Mouse (Mus musculus): Measurements from ENCODE around the gene Sept8. TPM values are rescaled to one million over a fixed set of nuclear protein-coding genes. Genes with fewer than 3 reads are reported as not detected.

Gene Sept8
- polyA plus RNA-seq, 1 experiment from 2014 or later = 38.9 TPM

GRCm38 (mm10) chr11:53483159-53483891 is 35.7 kb upstream of the Sept8 start:
- WGBS = 79% methylated on average over 9 of the region's 9 CpGs
- H3K9ac ChIP-seq = no peak overlapping the region
- H3K4me1 ChIP-seq = peaks cover 25% of the 10 kb centered on the region
- H3K27me3 ChIP-seq = peaks cover 59% of the 10 kb centered on the region
- no peak overlapping the region for H3K27ac ChIP-seq
- no peaks in the 10 kb centered on the region for H3K36me3 ChIP-seq
- no peak overlapping the region for H3K4me2 ChIP-seq (replicated peaks)
- H3K4me3 ChIP-seq = no peak overlapping the region
- H3K9me3 ChIP-seq = no peaks in the 10 kb centered on the region
- ATAC-seq (ENCODE audit: insufficient number of reproducible peaks, insufficient read depth, low FRiP score, low TSS enrichment) = no peak

GRCm38 (mm10) chr11:53485719-53486118 is 33.3 kb upstream of the Sept8 start:
- peaks cover 8% of the 10 kb centered on the region; the same call in 1 of the 2 replicates for H3K4me1 ChIP-seq
- no peak overlapping the region for H3K4me2 ChIP-seq (replicated peaks)
- no peak overlapping the region for H3K27ac ChIP-seq
- no peaks in the 10 kb centered on the region for H3K9me3 ChIP-seq
- H3K27me3 ChIP-seq = peaks cover 37% of the 10 kb centered on the region
- ATAC-seq (ENCODE audit: insufficient number of reproducible peaks, insufficient read depth, low FRiP score, low TSS enrichment) = no peak
- no peak overlapping the region for H3K9ac ChIP-seq
- H3K4me3 ChIP-seq = no peak overlapping the region
- WGBS = 36% methylated on average over 3 of the region's 3 CpGs
- no peaks in the 10 kb centered on the region for H3K36me3 ChIP-seq

- Histone ChIP-seq H3K4me3 (no peak overlapping the region), H3K9ac (no peak overlapping the region), H3K27me3 (peaks cover 32% of the 10 kb centered on the region), H3K9me3 (no peaks in the 10 kb centered on the region), H3K4me2 (replicated peaks) (no peak overlapping the region), H3K27ac (no peak overlapping the region), H3K36me3 (no peaks in the 10 kb centered on the region), H3K4me1 (peaks cover 8% of the 10 kb centered on the region; the same call in 1 of the 2 replicates)
- 48% methylated on average over 3 of the region's 3 CpGs for WGBS
- ATAC-seq (ENCODE audit: insufficient number of reproducible peaks, insufficient read depth, low FRiP score, low TSS enrichment) = no peak
These were observed 32.7 kb upstream of the Sept8 start for GRCm38 (mm10) chr11:53486351-53486750.

- 0 out of 2 replicates have a peak overlapping the region, but pooled peaks have one; percentile 10 for H3K9ac ChIP-seq
- WGBS = 6% methylated on average over 27 of the region's 27 CpGs
- H3K27ac ChIP-seq = no peak overlapping the region
- H3K4me1 ChIP-seq = peaks cover 11% of the 10 kb centered on the region; the same call in 1 of the 2 replicates
- peak overlapping the region; percentile 48 for H3K4me2 ChIP-seq (replicated peaks)
- peaks cover 26% of the 10 kb centered on the region for H3K27me3 ChIP-seq
- H3K9me3 ChIP-seq = no peaks in the 10 kb centered on the region
- peak overlapping the region; percentile 26 for H3K4me3 ChIP-seq
- peak; percentile 43; the same call in 1 of the 2 replicates for ATAC-seq (ENCODE audit: insufficient number of reproducible peaks, insufficient read depth, low FRiP score, low TSS enrichment)
- H3K36me3 ChIP-seq = no peaks in the 10 kb centered on the region
These were observed 32.0 kb upstream of the Sept8 start for GRCm38 (mm10) chr11:53486822-53487594.

- H3K27ac ChIP-seq = no peak overlapping the region
- no peaks in the 10 kb centered on the region for H3K9me3 ChIP-seq
- no peak overlapping the region for H3K9ac ChIP-seq
- ATAC-seq (ENCODE audit: insufficient number of reproducible peaks, insufficient read depth, low FRiP score, low TSS enrichment) = no peak
- H3K4me2 ChIP-seq (replicated peaks) = no peak overlapping the region
- 97% methylated on average over 5 of the region's 5 CpGs for WGBS
- no peaks in the 10 kb centered on the region for H3K36me3 ChIP-seq
- no peak overlapping the region for H3K4me3 ChIP-seq
- peaks cover 12% of the 10 kb centered on the region; the same call in 1 of the 2 replicates for H3K4me1 ChIP-seq
- H3K27me3 ChIP-seq = peaks cover 23% of the 10 kb centered on the region
These were observed 30.1 kb upstream of the Sept8 start for GRCm38 (mm10) chr11:53489007-53489406.

- peaks cover 12% of the 10 kb centered on the region; the same call in 1 of the 2 replicates for H3K4me1 ChIP-seq
- peaks cover 23% of the 10 kb centered on the region for H3K27me3 ChIP-seq
- no peaks in the 10 kb centered on the region for H3K9me3 ChIP-seq
- no peak overlapping the region for H3K4me2 ChIP-seq (replicated peaks)
- no peak overlapping the region for H3K4me3 ChIP-seq
- H3K9ac ChIP-seq = no peak overlapping the region
- WGBS = 62% methylated on average over 9 of the region's 9 CpGs
- no peaks in the 10 kb centered on the region for H3K36me3 ChIP-seq
- no peak for ATAC-seq (ENCODE audit: insufficient number of reproducible peaks, insufficient read depth, low FRiP score, low TSS enrichment)
- no peak overlapping the region for H3K27ac ChIP-seq
These were observed 29.6 kb upstream of the Sept8 start for GRCm38 (mm10) chr11:53489421-53489820.

GRCm38 (mm10) chr11:53491954-53492401 is 27.1 kb upstream of the Sept8 start:
- no peaks in the 10 kb centered on the region for H3K36me3 ChIP-seq
- H3K9ac ChIP-seq = no peak overlapping the region
- no peaks in the 10 kb centered on the region for H3K9me3 ChIP-seq
- no peak overlapping the region for H3K4me3 ChIP-seq
- H3K27me3 ChIP-seq = peaks cover 12% of the 10 kb centered on the region; the same call in 1 of the 2 replicates
- no peak overlapping the region for H3K27ac ChIP-seq
- ATAC-seq (ENCODE audit: insufficient number of reproducible peaks, insufficient read depth, low FRiP score, low TSS enrichment) = no peak
- WGBS = 6% methylated on average over 8 of the region's 8 CpGs
- H3K4me1 ChIP-seq = peaks cover 12% of the 10 kb centered on the region; the same call in 1 of the 2 replicates
- no peak overlapping the region for H3K4me2 ChIP-seq (replicated peaks)

- 0 out of 2 replicates have a peak, but pooled peaks cover 7% of the 10 kb centered on the region for H3K4me1 ChIP-seq
- 0 out of 2 replicates have a peak, but pooled peaks cover 2% of the 10 kb centered on the region for H3K27me3 ChIP-seq
- H3K27ac ChIP-seq = no peak overlapping the region
- H3K4me2 ChIP-seq (replicated peaks) = no peak overlapping the region
- no peaks in the 10 kb centered on the region for H3K36me3 ChIP-seq
- WGBS = 33% methylated on average over 3 of the region's 3 CpGs
- no peak; the same call in 1 of the 2 replicates for ATAC-seq (ENCODE audit: insufficient number of reproducible peaks, insufficient read depth, low FRiP score, low TSS enrichment)
- no peak overlapping the region for H3K9ac ChIP-seq
- no peak overlapping the region for H3K4me3 ChIP-seq
- no peaks in the 10 kb centered on the region for H3K9me3 ChIP-seq
These were observed 25.7 kb upstream of the Sept8 start for GRCm38 (mm10) chr11:53493243-53493955.

- WGBS = 21% methylated on average over 6 of the region's 6 CpGs
- no peak for ATAC-seq (ENCODE audit: insufficient number of reproducible peaks, insufficient read depth, low FRiP score, low TSS enrichment)
- H3K36me3 ChIP-seq = no peaks in the 10 kb centered on the region
- H3K9ac ChIP-seq = no peak overlapping the region
- no peak overlapping the region for H3K27ac ChIP-seq
- H3K4me2 ChIP-seq (replicated peaks) = no peak overlapping the region
- no peak overlapping the region for H3K4me3 ChIP-seq
- no peaks in the 10 kb centered on the region for H3K9me3 ChIP-seq
- H3K27me3 ChIP-seq = no peaks in the 10 kb centered on the region
- H3K4me1 ChIP-seq = peaks cover 8% of the 10 kb centered on the region; the same call in 1 of the 2 replicates
These were observed 23.6 kb upstream of the Sept8 start for GRCm38 (mm10) chr11:53495417-53495816.

GRCm38 (mm10) chr11:53496946-53497345 is 22.1 kb upstream of the Sept8 start:
- Histone ChIP-seq H3K4me3 (no peak overlapping the region), H3K4me2 (replicated peaks) (no peak overlapping the region), H3K9me3 (no peaks in the 10 kb centered on the region), H3K27ac (no peak overlapping the region), H3K9ac (no peak overlapping the region), H3K36me3 (no peaks in the 10 kb centered on the region), H3K4me1 (peaks cover 14% of the 10 kb centered on the region), H3K27me3 (no peaks in the 10 kb centered on the region)
- ATAC-seq (ENCODE audit: insufficient number of reproducible peaks, insufficient read depth, low FRiP score, low TSS enrichment) = no peak
- 83% methylated on average over 6 of the region's 6 CpGs for WGBS

GRCm38 (mm10) chr11:53500569-53500968 is 18.5 kb upstream of the Sept8 start:
- ATAC-seq (ENCODE audit: insufficient number of reproducible peaks, insufficient read depth, low FRiP score, low TSS enrichment) = 0 out of 2 replicates have a peak, but pooled peaks have one; percentile 47
- WGBS = 9% methylated on average over 11 of the region's 11 CpGs
- Histone ChIP-seq H3K36me3 (no peaks in the 10 kb centered on the region), H3K27me3 (no peaks in the 10 kb centered on the region), H3K4me2 (replicated peaks) (peak overlapping the region; percentile 36), H3K9me3 (no peaks in the 10 kb centered on the region), H3K4me1 (peaks cover 9% of the 10 kb centered on the region), H3K4me3 (no peak overlapping the region), H3K27ac (no peak overlapping the region), H3K9ac (no peak overlapping the region)

Data from embryonic facial prominence, embryonic 12.5 days (tissue).